15 mouse cellular contexts compared by ENCODE assay signal in genomic region chr10:104489301-104489700, GRCm38 (mm10).
"Had no signal": no experiment of that assay in that cellular context is flagged by ENCODE, and none has a peak within 500 bp of the region (broad histone marks: within the 10 kb centered on the region; RNA-seq: fewer than 3 reads in every experiment).

No protein-coding gene starts in this region.

- H3K9ac ChIP-seq: kidney, embryonic 15.5 days; limb, embryonic 15.5 days; liver, embryonic 14.5 days; liver, postnatal 0 days; lung, embryonic 14.5 days had no signal

- DNase-seq: kidney, adult 8-10 months; kidney, postnatal 25 days; layer of hippocampus, adult 9-11 months; liver, postnatal 0 days; lung, embryonic 14.5 days; midbrain, embryonic 14.5 days; thymus, adult 18-20 months; thymus, postnatal 36 days had no signal

- H3K27ac ChIP-seq: kidney, embryonic 15.5 days; layer of hippocampus, adult 2 months; limb, embryonic 15.5 days; liver, embryonic 14.5 days; macrophage had no signal

- H3K4me1 ChIP-seq: kidney, embryonic 15.5 days; limb, embryonic 15.5 days had no signal

- H3K4me3 ChIP-seq: kidney, embryonic 15.5 days; layer of hippocampus, adult 2 months; limb, embryonic 15.5 days had no signal

- H3K4me2 ChIP-seq: kidney, embryonic 15.5 days; limb, embryonic 15.5 days; liver, embryonic 11.5 days; lung, embryonic 14.5 days had no signal

- H3K27me3 ChIP-seq: kidney, embryonic 15.5 days; limb, embryonic 15.5 days had no signal

- ATAC-seq: liver, postnatal 0 days; lung, postnatal 0 days had no signal

- H3K9me3 ChIP-seq: kidney, embryonic 15.5 days; limb, embryonic 15.5 days had no signal

- H3K36me3 ChIP-seq: kidney, embryonic 15.5 days; limb, embryonic 15.5 days had no signal
